Mouse (Mus musculus) heart, postnatal 0 days (tissue): Measurements from ENCODE around the gene Fev. TPM values are rescaled to one million over a fixed set of nuclear protein-coding genes. Genes with fewer than 3 reads are reported as not detected.

ENCODE experiments used
- ATAC-seq: fragments of 200-750 bp; cut with Nextera tagmentation; 2 replicates; pipeline ENCODE4 v1.8.0; 2017; ENCODE audit warnings: low read depth, moderate number of reproducible peaks, moderate library complexity; ENCODE audit not compliant: insufficient read depth
- DNase-seq: peaks from one replicate; pipeline ENCODE4 v3.0.0-alpha.2; 2016; ENCODE audit warnings: low spot score
- H3K27ac ChIP-seq: fragments of 300-500 bp; sonication (generic); 2 replicates; pipeline ENCODE4 v1.5.1; 2014; ENCODE audit warnings: low read depth, mild to moderate bottlenecking
- H3K27me3 ChIP-seq: fragments of 300-500 bp; sonication (generic); 2 replicates; pipeline ENCODE4 v1.6.1; 2014; ENCODE audit warnings: low read length, mixed read lengths; ENCODE audit not compliant: control insufficient read depth, insufficient read depth
- H3K36me3 ChIP-seq: fragments of 300-500 bp; sonication (generic); replicated peaks from 2 replicates; pipeline ENCODE4 v1.6.1; 2014; ENCODE audit warnings: low read length, mixed read lengths; ENCODE audit not compliant: control insufficient read depth, insufficient read depth
- H3K4me1 ChIP-seq: fragments of 300-500 bp; sonication (generic); 2 replicates; pipeline ENCODE4 v1.6.1; 2014; ENCODE audit warnings: antibody characterized with exemption; ENCODE audit not compliant: control insufficient read depth, insufficient read depth
- H3K4me2 ChIP-seq: fragments of 300-500 bp; sonication (generic); 2 replicates; pipeline ENCODE4 v1.6.1; 2014; ENCODE audit warnings: low read depth, mild to moderate bottlenecking, low read length, moderate library complexity
- H3K4me3 ChIP-seq: fragments of 300-500 bp; sonication (generic); 2 replicates; pipeline ENCODE4 v1.5.1; 2014; ENCODE audit warnings: low read depth, low read length
- H3K9ac ChIP-seq: fragments of 300-500 bp; sonication (generic); replicated peaks from 2 replicates; pipeline ENCODE4 v1.6.1; 2014; ENCODE audit warnings: low read depth, low read length, mixed read lengths
- H3K9me3 ChIP-seq: fragments of 300-500 bp; sonication (generic); replicated peaks from 2 replicates; pipeline ENCODE4 v1.6.1; 2016; ENCODE audit warnings: low read length; ENCODE audit not compliant: control insufficient read depth
- CTCF ChIP-seq: IDR thresholded peaks from 2 replicates; pipeline ENCODE4 v1.5.1; 2016; ENCODE audit warnings: antibody characterized with exemption, control low read depth, low read depth
- EP300 ChIP-seq: IDR thresholded peaks from 2 replicates; pipeline ENCODE4 v1.6.1; 2016; ENCODE audit warnings: antibody characterized with exemption, low read depth
- WGBS: fragments of 180-500 bp; shearing (Covaris S2); extraction: QIAGEN DNeasy Blood & Tissue Kit; methylation state at CpG from one replicate; pipeline ENCODE4 v1.1.7; 2014; 5-methylcytosine and 5-hydroxymethylcytosine counted together
- polyA plus RNA-seq: library from polyadenylated mRNA; unstranded; fragments of >200 nt; fragmentation: Nextera tagmentation; extraction: Ambion mirVana; gene quantifications from 2 replicates; pipeline ENCODE4 v1.2.1, GENCODE M21; 2015
- total RNA-seq: library from RNA; depleted of rRNA; stranded (reverse); fragments of >200 nt; gene quantifications from 2 replicates; pipeline ENCODE4 v1.2.3, GENCODE M21; 2014; ENCODE audit warnings: low replicate concordance

Gene Fev
- total and polyA plus RNA-seq, 2 experiments from 2014 or later, result 0.34 TPM; not detected in 1

DNA sequence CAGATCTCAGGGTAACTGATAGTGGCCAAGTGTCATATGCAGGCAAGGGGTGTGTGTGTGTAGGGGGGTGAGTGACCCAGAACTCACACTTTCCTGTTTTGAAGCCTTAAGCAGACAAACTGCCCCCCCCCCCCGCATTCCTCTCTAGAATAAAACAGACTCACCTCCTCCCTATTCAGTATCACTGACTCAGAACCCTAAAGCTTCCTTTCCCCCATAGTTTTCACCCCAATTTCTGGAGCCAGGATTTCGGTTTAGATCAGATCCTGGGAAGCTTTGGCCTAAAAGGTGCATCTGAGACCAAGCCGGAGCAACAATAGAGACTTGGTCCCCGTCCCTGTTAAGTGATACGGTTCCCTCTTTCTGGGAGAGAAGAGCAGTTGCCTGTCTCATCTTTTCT, 1.8 kb downstream of the Fev start:
- H3K27ac ChIP-seq, result no peak overlapping the region
- 21% methylated on average over 5 of the region's 5 CpGs for WGBS
- H3K4me2 ChIP-seq, result no peak overlapping the region
- peaks cover 6% of the 10 kb centered on the region; the same call in 1 of the 2 replicates for H3K4me1 ChIP-seq
- peaks cover 91% of the 10 kb centered on the region for H3K27me3 ChIP-seq
- H3K36me3 ChIP-seq, result no peaks in the 10 kb centered on the region
- no peak overlapping the region for H3K4me3 ChIP-seq
- no peak overlapping the region for H3K9ac ChIP-seq
- no peak for DNase-seq
- H3K9me3 ChIP-seq, result no peaks in the 10 kb centered on the region
- no peak for TF ChIP-seq EP300
- no peak for TF ChIP-seq CTCF
- ATAC-seq, result no peak

DNA sequence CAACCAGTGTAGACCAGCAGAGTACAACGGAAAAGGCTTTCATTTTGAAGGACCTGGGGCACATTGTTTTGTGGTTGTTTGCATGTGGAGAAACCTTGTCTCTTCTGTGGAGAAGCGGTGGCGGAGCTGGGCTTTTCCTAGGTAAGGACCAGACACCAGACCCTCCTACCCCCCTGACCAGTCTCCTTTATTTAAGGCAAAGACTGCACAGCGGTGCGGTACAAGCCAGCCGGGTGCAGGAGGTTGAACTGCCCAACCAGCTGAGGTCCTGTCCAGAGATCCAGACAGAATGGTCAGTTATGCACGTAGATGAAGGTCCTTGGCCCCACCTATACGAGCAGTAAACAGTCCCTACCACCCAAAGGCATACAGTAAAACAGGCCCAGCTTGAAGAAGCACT, 2.4 kb downstream of the Fev start:
- TF ChIP-seq CTCF (no peak), EP300 (no peak)
- no peak for ATAC-seq
- Histone ChIP-seq H3K9me3 (no peaks in the 10 kb centered on the region), H3K36me3 (no peaks in the 10 kb centered on the region), H3K27ac (no peak overlapping the region), H3K27me3 (peaks cover 89% of the 10 kb centered on the region), H3K9ac (no peak overlapping the region), H3K4me2 (peak overlapping the region; percentile 69), H3K4me3 (peak overlapping the region; percentile 47), H3K4me1 (peaks cover 6% of the 10 kb centered on the region; the same call in 1 of the 2 replicates)
- DNase-seq, result no peak
- WGBS, result 8% methylated on average over 8 of the region's 8 CpGs

DNA sequence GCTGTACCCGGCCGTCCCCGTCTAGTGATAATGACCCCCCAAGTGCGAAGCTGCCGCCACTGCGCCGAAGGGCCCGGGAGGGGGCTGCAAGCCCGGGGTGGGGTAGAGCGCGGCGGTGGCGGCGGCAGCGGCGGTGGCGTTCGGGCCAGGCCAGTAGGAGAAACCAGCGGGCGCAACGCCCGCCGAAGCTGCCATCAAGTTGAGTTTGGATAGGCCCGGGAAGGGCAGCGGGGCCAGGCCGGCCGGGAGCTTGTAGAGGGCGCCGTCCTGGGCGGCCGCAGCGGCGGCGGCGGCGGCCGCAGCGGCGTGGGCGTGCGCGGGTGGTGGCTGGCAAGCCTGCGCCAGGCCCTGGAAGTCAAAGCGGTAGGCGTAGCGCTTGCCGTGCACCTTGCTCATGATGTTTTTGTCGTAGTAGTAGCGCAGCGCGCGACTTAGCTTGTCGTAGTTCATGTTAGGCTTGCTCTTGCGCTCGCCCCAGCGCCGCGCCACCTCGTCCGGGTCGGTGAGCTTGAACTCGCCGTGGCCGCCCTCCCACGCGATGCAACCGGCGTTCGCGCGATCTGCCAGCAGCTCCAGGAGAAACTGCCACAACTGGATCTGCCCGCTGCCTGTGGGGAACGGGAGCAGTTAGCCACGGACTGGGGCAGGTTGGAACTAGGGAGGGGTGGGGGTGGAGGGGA, 3.0 kb downstream of the Fev start:
- no peak for TF ChIP-seq CTCF
- TF ChIP-seq EP300, result no peak
- H3K27ac ChIP-seq, result no peak overlapping the region
- ATAC-seq (no peak), DNase-seq (no peak)
- peaks cover 6% of the 10 kb centered on the region; the same call in 1 of the 2 replicates for H3K4me1 ChIP-seq
- H3K36me3 ChIP-seq, result no peaks in the 10 kb centered on the region
- H3K9ac ChIP-seq, result no peak overlapping the region
- peak overlapping the region; percentile 69 for H3K4me2 ChIP-seq
- 6% methylated on average over 68 of the region's 74 CpGs for WGBS
- H3K9me3 ChIP-seq, result no peaks in the 10 kb centered on the region
- H3K4me3 ChIP-seq, result peak overlapping the region; percentile 47
- H3K27me3 ChIP-seq, result peaks cover 85% of the 10 kb centered on the region

DNA sequence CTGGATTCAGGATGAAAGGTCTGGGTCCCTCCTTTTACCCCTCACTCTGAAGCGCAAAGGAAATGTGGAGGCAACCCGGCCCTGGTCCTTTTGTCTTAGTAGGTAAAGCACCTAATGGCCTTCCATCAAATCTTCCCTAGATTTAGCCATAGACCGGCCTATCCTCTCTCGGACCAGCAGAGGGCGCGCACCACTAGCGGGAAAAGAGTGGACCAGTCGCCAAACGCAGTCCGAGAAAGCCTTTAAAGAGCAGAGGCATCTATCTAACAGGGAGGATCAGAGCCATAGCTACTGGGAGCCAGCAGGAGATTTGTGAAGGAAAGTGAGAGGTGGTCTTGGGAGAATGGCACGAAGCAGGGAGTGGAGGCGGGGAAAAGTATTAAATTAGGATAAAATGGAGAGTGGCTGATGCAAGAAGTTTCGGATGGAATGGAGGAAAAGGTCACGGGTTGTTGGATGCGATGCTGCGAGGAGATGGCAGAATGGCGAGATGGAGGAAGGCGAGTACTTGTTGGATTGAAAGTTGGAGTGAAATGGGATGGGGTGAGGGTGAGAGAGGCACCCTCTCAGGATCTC, 4.3 kb downstream of the Fev start:
- H3K9me3 ChIP-seq, result no peaks in the 10 kb centered on the region
- no peaks in the 10 kb centered on the region for H3K36me3 ChIP-seq
- no peak for TF ChIP-seq EP300
- TF ChIP-seq CTCF, result peak; percentile 95
- H3K4me3 ChIP-seq, result no peak overlapping the region
- ATAC-seq (no peak), DNase-seq (peak; percentile 61)
- H3K9ac ChIP-seq, result no peak overlapping the region
- no peak overlapping the region for H3K27ac ChIP-seq
- WGBS, result 4% methylated on average over 18 of the region's 18 CpGs
- H3K4me1 ChIP-seq, result peaks cover 6% of the 10 kb centered on the region; the same call in 1 of the 2 replicates
- H3K4me2 ChIP-seq, result no peak overlapping the region
- peaks cover 74% of the 10 kb centered on the region for H3K27me3 ChIP-seq

DNA sequence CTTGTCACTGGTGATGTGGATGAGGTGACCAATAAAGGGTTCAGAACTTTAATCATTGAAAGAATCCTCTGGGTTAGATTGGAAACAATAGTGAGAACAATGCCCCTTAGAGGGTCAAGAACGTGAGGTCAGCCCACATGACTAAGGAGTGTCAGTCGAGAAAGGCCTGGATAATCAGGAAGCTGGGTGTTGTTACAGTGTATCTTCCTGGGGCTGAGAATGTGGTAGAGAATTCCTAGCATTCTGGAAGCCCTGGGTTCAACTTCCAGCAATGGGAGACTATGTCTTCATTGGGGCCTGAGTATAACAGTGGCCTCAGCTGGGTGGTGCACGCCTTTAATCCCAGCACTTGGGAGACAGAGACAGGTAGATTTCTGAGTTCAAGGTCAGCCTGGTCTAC, 8.0 kb downstream of the Fev start:
- WGBS, result 33% methylated on average over 3 of the region's 3 CpGs
- Histone ChIP-seq H3K27ac (no peak overlapping the region), H3K4me2 (no peak overlapping the region), H3K4me3 (no peak overlapping the region), H3K4me1 (peaks cover 3% of the 10 kb centered on the region; the same call in 1 of the 2 replicates), H3K27me3 (peaks cover 46% of the 10 kb centered on the region), H3K9me3 (no peaks in the 10 kb centered on the region), H3K9ac (no peak overlapping the region), H3K36me3 (no peaks in the 10 kb centered on the region)
- TF ChIP-seq EP300, result no peak
- DNase-seq (no peak), ATAC-seq (no peak)
